Mouse (Mus musculus) CH12.LX (cell line): ENCODE results near the gene Slc25a45. TPM values are rescaled to one million over a fixed set of nuclear protein-coding genes. Genes with fewer than 3 reads are reported as not detected.

ENCODE experiments used
- DNase-seq: peaks from one replicate; pipeline ENCODE4 v3.0.0-alpha.2; 2013; ENCODE audit errors: extremely low read depth
- H3K27ac ChIP-seq: 2 replicates; pipeline ENCODE4 v1.5.1; 2012; ENCODE audit warnings: low read depth, mild to moderate bottlenecking, control low read depth, moderate library complexity; ENCODE audit not compliant: insufficient read depth
- H3K27me3 ChIP-seq: replicated peaks from 2 replicates; pipeline ENCODE3; 2012; ENCODE audit warnings: inconsistent platforms
- H3K36me3 ChIP-seq, 2 experiments: replicated peaks in 1 of 2; 2 replicates each; pipeline versions ENCODE3 to v1.6.1; 2012; ENCODE audit warnings: inconsistent platforms in 1 of 2, low read length in 1 of 2, mild to moderate bottlenecking in 1 of 2, mixed read lengths in 1 of 2, moderate library complexity in 1 of 2; ENCODE audit not compliant: control insufficient read depth in 1 of 2, insufficient read depth in 1 of 2
- H3K4me1 ChIP-seq, 2 experiments: 2 replicates each; pipeline ENCODE4 v1.6.1; 2012; ENCODE audit warnings: inconsistent platforms in 1 of 2, moderate library complexity in 1 of 2; ENCODE audit not compliant: insufficient read depth in 2 of 2, control insufficient read depth in 1 of 2
- H3K4me2 ChIP-seq: 2 replicates; pipeline ENCODE4 v1.6.1; 2012; ENCODE audit warnings: low read depth, mild to moderate bottlenecking, control low read depth; ENCODE audit not compliant: poor library complexity, insufficient read depth, severe bottlenecking
- H3K4me3 ChIP-seq, 3 experiments: fragments of 150-350 bp in 1 of 3; sonication (generic) in 1 of 3; replicated peaks in 1 of 3; 2 replicates each; pipeline versions ENCODE3 to v1.5.1; 2011 to 2012; ENCODE audit warnings: low read depth in 2 of 3, low read length in 2 of 3, mild to moderate bottlenecking in 2 of 3, moderate library complexity in 2 of 3, control low read depth in 1 of 3, improper control_type of control experiment in 1 of 3, inconsistent platforms in 1 of 3, mixed read lengths in 1 of 3; ENCODE audit not compliant: poor library complexity in 1 of 3
- H3K79me2 ChIP-seq: replicated peaks from 2 replicates; pipeline ENCODE4 v1.6.1; 2012; ENCODE audit warnings: mild to moderate bottlenecking, moderate library complexity; ENCODE audit not compliant: control insufficient read depth, poor library complexity, insufficient read depth, severe bottlenecking; ENCODE audit errors: extremely low read depth
- H3K9ac ChIP-seq: 2 replicates; pipeline ENCODE4 v1.6.1; 2012; ENCODE audit warnings: low read depth, mild to moderate bottlenecking, control low read depth, moderate library complexity; ENCODE audit not compliant: insufficient read depth
- H3K9me3 ChIP-seq: replicated peaks from 2 replicates; pipeline ENCODE3; 2012; ENCODE audit warnings: low read length, inconsistent platforms, mixed read lengths
- BHLHE40 ChIP-seq: IDR thresholded peaks from 2 replicates; pipeline ENCODE4 v1.6.1; 2011; ENCODE audit warnings: mild to moderate bottlenecking, low read depth, low read length, improper control_type of control experiment
- CHD2 ChIP-seq: IDR thresholded peaks from 2 replicates; pipeline ENCODE4 v1.6.1; 2011; ENCODE audit warnings: low read length, improper control_type of control experiment
- E2F4 ChIP-seq: IDR thresholded peaks from 2 replicates; pipeline ENCODE4 v1.6.1; 2011; ENCODE audit warnings: low read depth, low read length, improper control_type of control experiment; ENCODE audit not compliant: insufficient replicate concordance
- EP300 ChIP-seq: IDR thresholded peaks from 2 replicates; pipeline ENCODE4 v1.6.1; 2011; ENCODE audit warnings: low read length, improper control_type of control experiment
- ETS1 ChIP-seq: conservative IDR thresholded peaks from 2 replicates; pipeline ENCODE4 v1.6.1; 2012; ENCODE audit warnings: low read depth, mild to moderate bottlenecking, inconsistent platforms, low read length, improper control_type of control experiment, moderate library complexity
- GABPA ChIP-seq: IDR thresholded peaks from 2 replicates; pipeline ENCODE4 v1.6.1; 2012; ENCODE audit warnings: low read depth, low read length, improper control_type of control experiment, inconsistent platforms; ENCODE audit not compliant: insufficient replicate concordance
- HCFC1 ChIP-seq: IDR thresholded peaks from 2 replicates; pipeline ENCODE4 v1.6.1; 2012; ENCODE audit warnings: low read depth, mild to moderate bottlenecking, inconsistent platforms, low read length, improper control_type of control experiment
- IRF4 ChIP-seq: IDR thresholded peaks from 2 replicates; pipeline ENCODE4 v1.6.1; 2014; ENCODE audit warnings: low read depth, mild to moderate bottlenecking, inconsistent platforms, low read length, improper control_type of control experiment
- JUN ChIP-seq: IDR thresholded peaks from 2 replicates; pipeline ENCODE4 v1.6.1; 2011; ENCODE audit warnings: low read depth, mild to moderate bottlenecking, low read length, improper control_type of control experiment, moderate library complexity; ENCODE audit not compliant: insufficient read depth
- KAT2A ChIP-seq: IDR thresholded peaks from 2 replicates; pipeline ENCODE4 v1.6.1; 2012; ENCODE audit warnings: low read length, improper control_type of control experiment, inconsistent platforms; ENCODE audit not compliant: insufficient replicate concordance
- MAFK ChIP-seq: IDR thresholded peaks from 2 replicates; pipeline ENCODE4 v1.6.1; 2011; ENCODE audit warnings: low read length, improper control_type of control experiment; ENCODE audit not compliant: insufficient replicate concordance
- MAX ChIP-seq: IDR thresholded peaks from 2 replicates; pipeline ENCODE4 v1.6.1; 2011; ENCODE audit warnings: low read length, improper control_type of control experiment
- MEF2A ChIP-seq: IDR thresholded peaks from 2 replicates; pipeline ENCODE4 v1.6.1; 2014; ENCODE audit warnings: low read depth, mild to moderate bottlenecking, inconsistent platforms, low read length, improper control_type of control experiment, borderline replicate concordance
- MXI1 ChIP-seq: IDR thresholded peaks from 2 replicates; pipeline ENCODE4 v1.6.1; 2011; ENCODE audit warnings: mild to moderate bottlenecking, low read depth, low read length, improper control_type of control experiment
- MYC ChIP-seq: IDR thresholded peaks from 2 replicates; pipeline ENCODE4 v1.6.1; 2011; ENCODE audit warnings: low read depth, mild to moderate bottlenecking, improper control_type of control experiment, low read length
- NELFE ChIP-seq: IDR thresholded peaks from 2 replicates; pipeline ENCODE4 v1.6.1; 2011; ENCODE audit warnings: low read depth, low read length, improper control_type of control experiment
- POLR2AphosphoS2 ChIP-seq: IDR thresholded peaks from 2 replicates; pipeline ENCODE4 v1.6.1; 2011; ENCODE audit warnings: low read depth, low read length, improper control_type of control experiment
- RAD21 ChIP-seq: IDR thresholded peaks from 2 replicates; pipeline ENCODE4 v1.6.1; 2011; ENCODE audit warnings: low read depth, mild to moderate bottlenecking, low read length, improper control_type of control experiment, moderate library complexity
- RCOR1 ChIP-seq: conservative IDR thresholded peaks from 2 replicates; pipeline ENCODE4 v1.6.1; 2012; ENCODE audit warnings: low read depth, mild to moderate bottlenecking, inconsistent platforms, low read length, improper control_type of control experiment
- SIN3A ChIP-seq: IDR thresholded peaks from 2 replicates; pipeline ENCODE4 v1.6.1; 2012; ENCODE audit warnings: low read length, improper control_type of control experiment, inconsistent platforms
- SMC3 ChIP-seq: IDR thresholded peaks from 2 replicates; pipeline ENCODE4 v1.6.1; 2011; ENCODE audit warnings: low read depth, low read length, improper control_type of control experiment
- TBP ChIP-seq: conservative IDR thresholded peaks from 2 replicates; pipeline ENCODE4 v1.6.1; 2011; ENCODE audit warnings: low read depth, low read length, improper control_type of control experiment
- TCF12 ChIP-seq: IDR thresholded peaks from 2 replicates; pipeline ENCODE4 v1.6.1; 2014; ENCODE audit warnings: low read depth, mild to moderate bottlenecking, inconsistent platforms, low read length, improper control_type of control experiment
- USF1 ChIP-seq: IDR thresholded peaks from 2 replicates; pipeline ENCODE4 v1.6.1; 2014; ENCODE audit warnings: low read depth, mild to moderate bottlenecking, inconsistent platforms, low read length, improper control_type of control experiment
- USF2 ChIP-seq: conservative IDR thresholded peaks from 2 replicates; pipeline ENCODE4 v1.6.1; 2011; ENCODE audit warnings: low read depth, low read length, improper control_type of control experiment
- ZKSCAN1 ChIP-seq: IDR thresholded peaks from 2 replicates; pipeline ENCODE4 v1.6.1; 2012; ENCODE audit warnings: low read depth, inconsistent platforms, low read length, improper control_type of control experiment, borderline replicate concordance
- ZMIZ1 ChIP-seq: IDR thresholded peaks from 2 replicates; pipeline ENCODE4 v1.6.1; 2012; ENCODE audit warnings: low read depth, mild to moderate bottlenecking, inconsistent platforms, low read length, improper control_type of control experiment
- ZNF384 ChIP-seq: IDR thresholded peaks from 2 replicates; pipeline ENCODE4 v1.6.1; 2012; ENCODE audit warnings: low read depth, low read length, improper control_type of control experiment, inconsistent platforms
- dilution Hi-C: fragments of 300-500 bp; cut with MboI; formaldehyde crosslinking; loops from 2 replicates; pipeline ENCODE4 v1.14.3; 2020; ENCODE audit warnings: low sequenced_read_pairs; ENCODE audit not compliant: extremely low pct_unique_long_range_greater_than_20kb, extremely low pct_ligation_motif_present
- in situ Hi-C: fragments of 300-500 bp; cut with MboI; formaldehyde crosslinking; loops from 3 replicates; pipeline ENCODE4 v1.14.3; 2019; ENCODE audit warnings: low sequenced_read_pairs, low pct_ligation_motif_present, low pct_unique_long_range_greater_than_20kb, mixed read lengths
- polyA plus RNA-seq: library from polyadenylated mRNA; unstranded; fragments of >175 nt; gene quantifications from 2 replicates; pipeline ENCODE4 v1.2.1, GENCODE M21; 2012; ENCODE audit warnings: low read depth; ENCODE audit not compliant: insufficient read length
- total RNA-seq, 2 experiments: library from RNA; depleted of rRNA; stranded (reverse); fragments of 300-350 nt in 1 of 2; fragments of >200 nt in 1 of 2; gene quantifications; 2 replicates each; pipeline ENCODE4 v1.2.3; 2012 to 2014

Gene Slc25a45
- total and polyA plus RNA-seq, 3 experiments: 22.7 to 33.0 (median 23.1) TPM

GRCm38 (mm10) chr19:5893282-5894001 lies 15.8 kb downstream of the Slc25a45 start:
- peak overlapping the region; percentile 75 for H3K9ac ChIP-seq
- H3K27ac ChIP-seq: no peak overlapping the region
- peak overlapping the region in 2 of 3 experiments; percentile 40 to 49 for H3K4me3 ChIP-seq
- H3K27me3 ChIP-seq: no peaks in the 10 kb centered on the region
- H3K4me2 ChIP-seq: peak overlapping the region; percentile 45
- dilution Hi-C loops (no loop called here), in situ Hi-C loops (no loop called here)
- peaks cover 15 to 59% of the 10 kb centered on the region in 2 experiments for H3K36me3 ChIP-seq
- no peak for DNase-seq
- H3K4me1 ChIP-seq: peaks cover 2 to 21% of the 10 kb centered on the region in 2 experiments; a peak in 2 of 4 replicates
- no peaks in the 10 kb centered on the region for H3K9me3 ChIP-seq
- TF ChIP-seq MAX (no peak), SIN3A (no peak), ETS1 (no peak), KAT2A (no peak), ZKSCAN1 (no peak), USF1 (no peak)
- H3K79me2 ChIP-seq: no peaks in the 10 kb centered on the region

- Histone ChIP-seq H3K27me3 (no peaks in the 10 kb centered on the region), H3K9me3 (no peaks in the 10 kb centered on the region), H3K9ac (peak within 1 kb of the TSS; percentile 75), H3K4me3 (peak within 1 kb of the TSS in 2 of 3 experiments; percentile 40 to 49), H3K36me3 (peaks cover 19 to 62% of the 10 kb centered on the region in 2 experiments), H3K27ac (no peak within 1 kb of the TSS), H3K79me2 (no peaks in the 10 kb centered on the region), H3K4me2 (peak within 1 kb of the TSS; percentile 45), H3K4me1 (peaks cover 2 to 22% of the 10 kb centered on the region in 2 experiments; a peak in 2 of 4 replicates)
- dilution Hi-C loops (no loop called here), in situ Hi-C loops (no loop called here)
- DNase-seq: peak; percentile 89
- no peak for TF ChIP-seq RAD21
- no peak for TF ChIP-seq MAFK
- TF ChIP-seq EP300: no peak
- peak; percentile 68; the same call in 1 of the 2 replicates for TF ChIP-seq ZMIZ1
- peak; percentile 47; the same call in 1 of the 2 replicates for TF ChIP-seq NELFE
- TF ChIP-seq HCFC1: no peak
- TF ChIP-seq JUN: no peak
- no peak for TF ChIP-seq SMC3
- TF ChIP-seq USF2: no peak
- TF ChIP-seq RCOR1: 0 out of 2 replicates have a peak, but pooled peaks have one; percentile 19
- peak; percentile 36; the same call in 1 of the 2 replicates for TF ChIP-seq TCF12
- TF ChIP-seq ZKSCAN1: no peak
- TF ChIP-seq BHLHE40: no peak
- TF ChIP-seq ZNF384: no peak
- no peak for TF ChIP-seq GABPA
- no peak for TF ChIP-seq MYC
- no peak for TF ChIP-seq MAX
- no peak for TF ChIP-seq MEF2A
- TF ChIP-seq CHD2: peak; percentile 52; the same call in 1 of the 2 replicates
- 0 out of 2 replicates have a peak, but pooled peaks have one; percentile 37 for TF ChIP-seq TBP
- 0 out of 2 replicates have a peak, but pooled peaks have one; percentile 8 for TF ChIP-seq IRF4
- TF ChIP-seq POLR2AphosphoS2: peak; percentile 83
- no peak; the same call in 1 of the 2 replicates for TF ChIP-seq MXI1
- no peak for TF ChIP-seq ETS1
- 0 out of 2 replicates have a peak, but pooled peaks have one; percentile 76 for TF ChIP-seq E2F4
- no peak for TF ChIP-seq KAT2A
- TF ChIP-seq USF1: no peak
- TF ChIP-seq SIN3A: peak; percentile 36; the same call in 1 of the 2 replicates
Measured at GRCm38 (mm10) chr19:5894002-5894678, 16.5 kb downstream of the Slc25a45 start, which contains the start of gene Tigd3. TSS of gene Tigd3 (minus strand) at chr19:5894149.
